Mouse (Mus musculus): ENCODE measurements around the gene Rsph3a. TPM values are rescaled to one million over a fixed set of nuclear protein-coding genes. Genes with fewer than 3 reads are reported as not detected.
"Not testable (repeated sequence)": the region's sequence is repeated elsewhere in the genome, so short reads cannot be mapped to it uniquely, and the experiment has no call there.

Gene Rsph3a
- polyA plus RNA-seq, 1 experiment: 57.7 TPM

GRCm38 (mm10) chr17:8022675-8023074 lies 77.3 kb downstream of the Rsph3a start:
- DNase-seq (ENCODE audit: low read depth, low spot score): not testable (repeated sequence)
- WGBS: no CpG with 5 or more reads among the region's 6 CpGs

- not testable (repeated sequence) for DNase-seq (ENCODE audit: low read depth, low spot score)
- WGBS: no CpG with 5 or more reads among the region's 12 CpGs
These were observed 82.2 kb downstream of the Rsph3a start for GRCm38 (mm10) chr17:8027475-8028168.

Other genes with a start within 250 kb of the Rsph3a start
- 5.6 and 6.5 TPM in 2 replicates for gene Fndc1, start 118.3 kb upstream of the Rsph3a start, polyA plus RNA-seq (2012; rRNA removed)
- 2.3 and 3.1 TPM in 2 replicates for gene Tagap, start 19.6 kb upstream of the Rsph3a start, polyA plus RNA-seq (2012; rRNA removed)
- gene Gm49673, start 202.2 kb downstream of the Rsph3a start, polyA plus RNA-seq (2012; rRNA removed): 0.43 TPM in 1 of 2 replicates, not detected in the other
- 39.2 and 62.1 TPM in 2 replicates for gene Rnaset2a, start 202.5 kb downstream of the Rsph3a start, polyA plus RNA-seq (2012; rRNA removed)
- gene Fgfr1op, start 219.9 kb downstream of the Rsph3a start, polyA plus RNA-seq (2012; rRNA removed): 2.6 TPM in 2 replicates